Mouse (Mus musculus): ENCODE measurements around the gene Dner.

DNA sequence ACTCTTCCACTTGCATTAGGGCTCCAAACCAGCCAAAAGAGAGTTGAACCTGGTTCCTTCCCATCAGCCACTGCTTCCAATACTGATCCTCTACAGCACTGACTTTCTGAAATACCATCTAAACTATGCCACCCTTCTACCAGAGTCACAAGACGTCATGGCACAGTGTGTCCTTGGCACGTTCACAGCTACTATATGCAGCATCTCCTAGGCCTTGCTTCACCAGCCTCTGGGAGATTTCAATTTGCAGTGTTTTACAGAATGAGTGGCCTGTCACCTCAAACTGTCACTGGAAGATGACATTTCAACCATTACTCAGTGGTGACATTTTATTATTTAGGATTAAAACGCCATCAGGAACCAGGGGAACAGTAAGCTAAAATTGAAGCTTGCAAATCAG is 254.6 kb downstream of the Dner start:
- TF ChIP-seq CTCF (IDR thresholded peaks at IDR 0.05; ENCODE audit: low read depth) (no peak), EP300 (IDR thresholded peaks at IDR 0.05; ENCODE audit: low read depth) (no peak)
